Mouse (Mus musculus) inflammation-experienced regulatory T-cells, adult 6 months (primary cell): ENCODE measurements at regions not wholly inside any gene's neighbourhood (a gene's known extent, or its start where the extent isn't known, plus 50 kb on each side); places are given as distances from the start of the nearest gene placed in this dataset.

Experiments
- ATAC-seq: one replicate; pipeline ENCODE4 v1.8.0; 2017

- ATAC-seq: no peak
Observed at GRCm38 (mm10) chr14:56313969-56314368, 50.9 kb upstream of the Atp12a start.

DNA sequence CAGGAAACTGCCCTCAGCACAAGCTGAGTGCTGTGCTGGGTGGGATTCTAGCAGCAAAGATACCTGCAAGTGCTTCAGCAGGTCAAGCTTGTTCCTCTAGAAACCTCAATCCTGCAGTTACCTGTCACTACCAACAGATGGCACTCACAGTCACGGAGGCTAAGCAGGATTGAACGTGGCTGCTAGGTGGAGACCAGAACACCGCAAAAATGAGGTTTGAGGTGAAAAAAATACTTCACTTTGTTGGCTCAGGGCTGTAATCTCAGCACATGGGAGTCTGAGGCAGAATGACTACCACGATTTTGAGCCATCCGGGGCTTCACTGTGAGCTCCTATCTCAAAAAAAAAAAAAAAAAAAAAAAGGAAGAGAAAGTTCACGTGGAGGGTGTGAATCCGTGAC lies 50.4 kb upstream of the Atp12a start:
- ATAC-seq: peak; percentile 38
